Mouse (Mus musculus): Measurements from ENCODE around the gene Stk32b.

The Stk32b gene

DNA sequence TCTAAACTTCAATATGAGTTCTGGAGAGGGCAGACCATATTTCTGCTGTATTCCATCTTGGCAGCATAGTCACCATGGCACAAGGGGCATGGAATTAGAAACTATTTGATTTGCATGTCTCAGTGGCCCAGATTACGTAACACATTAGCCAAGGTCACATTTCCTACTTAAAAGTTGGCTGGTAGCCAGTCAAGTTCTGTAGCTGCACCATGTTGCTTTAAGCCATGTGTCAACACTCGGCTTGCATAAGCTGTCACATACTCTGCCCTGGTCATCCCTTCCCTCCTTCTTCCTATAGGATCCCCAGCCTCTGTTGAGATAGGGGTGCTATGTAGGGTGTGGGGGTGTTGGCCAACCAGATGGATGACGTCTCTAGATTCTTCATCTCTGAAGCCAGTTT is 196.5 kb downstream of the Stk32b start:
- DNase-seq (ENCODE audit: low read depth), result no peak

DNA sequence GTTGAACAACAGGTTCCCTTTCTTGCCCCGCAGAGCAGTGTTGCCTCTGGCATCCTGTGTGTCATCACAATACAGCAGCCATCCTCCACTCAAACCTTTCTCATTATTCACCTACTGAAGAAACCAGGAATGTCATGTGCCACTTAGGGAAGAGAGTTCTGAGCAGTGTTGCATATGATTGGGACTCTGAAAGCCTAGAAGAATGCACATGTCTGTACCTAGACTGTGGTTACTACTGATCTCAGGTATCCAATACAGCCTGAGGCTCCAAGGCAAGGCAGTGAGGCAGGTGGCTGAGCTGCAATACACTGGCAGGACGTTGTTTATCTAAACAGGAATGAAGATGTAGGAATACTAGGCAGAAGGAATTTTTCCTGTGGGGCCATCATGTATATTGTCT is 204.5 kb downstream of the Stk32b start:
- no peak for DNase-seq (ENCODE audit: low read depth)

DNA sequence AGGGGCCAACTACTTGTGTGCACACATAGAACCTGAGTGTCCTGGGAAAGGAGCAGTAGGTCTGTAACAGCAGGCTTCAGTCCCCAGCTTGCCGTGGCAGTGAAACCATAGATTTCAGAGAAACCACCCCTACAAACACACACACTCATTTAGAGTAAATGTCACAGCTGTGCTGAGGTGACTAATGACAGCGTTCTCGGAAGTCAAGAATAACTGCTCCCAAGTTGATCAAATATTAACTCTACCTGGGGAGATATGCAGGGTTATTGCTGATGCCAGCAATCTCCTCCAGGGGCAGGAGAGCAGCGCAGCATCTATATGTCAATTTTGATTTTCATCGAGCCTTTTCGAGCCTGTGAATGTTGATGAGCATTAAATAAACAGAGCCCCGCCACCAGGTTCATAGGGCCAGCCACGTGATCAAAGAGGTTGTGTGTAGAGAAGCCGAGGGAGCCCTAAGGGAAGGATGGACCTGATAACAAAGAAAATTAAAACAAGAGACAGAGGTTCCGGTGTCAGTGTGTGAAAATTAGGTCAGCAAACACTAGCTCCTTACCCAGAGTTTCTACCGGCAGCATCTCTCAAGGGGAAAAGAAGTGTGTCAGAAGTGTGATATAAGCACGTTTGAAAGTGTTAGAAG is 210.0 kb downstream of the Stk32b start:
- no peak for DNase-seq (ENCODE audit: low read depth)

DNA sequence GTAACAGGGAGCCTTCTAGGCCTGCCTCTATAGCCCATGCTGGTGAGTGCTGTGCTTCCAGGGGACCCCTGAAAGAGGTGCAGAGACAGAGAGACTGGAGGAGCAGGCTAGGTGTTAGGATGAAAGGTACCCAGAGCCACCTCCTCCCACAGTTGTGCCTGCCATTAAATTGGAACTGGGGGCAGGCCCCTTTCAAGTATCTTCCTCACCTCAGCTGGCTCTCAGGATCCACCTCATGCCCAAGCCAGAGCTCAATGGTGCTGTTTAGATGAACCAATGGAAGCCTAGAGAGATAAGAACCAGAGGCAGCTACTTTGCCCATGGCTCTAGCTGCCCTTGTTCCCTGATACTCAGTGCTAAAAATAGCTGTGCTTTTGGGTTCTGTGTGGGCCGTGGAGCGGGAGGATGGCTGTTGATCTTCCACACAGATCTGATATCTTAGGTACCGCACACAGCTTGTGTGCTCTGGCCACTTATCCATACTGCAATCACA is 221.9 kb downstream of the Stk32b start:
- DNase-seq (ENCODE audit: low read depth), result no peak

DNA sequence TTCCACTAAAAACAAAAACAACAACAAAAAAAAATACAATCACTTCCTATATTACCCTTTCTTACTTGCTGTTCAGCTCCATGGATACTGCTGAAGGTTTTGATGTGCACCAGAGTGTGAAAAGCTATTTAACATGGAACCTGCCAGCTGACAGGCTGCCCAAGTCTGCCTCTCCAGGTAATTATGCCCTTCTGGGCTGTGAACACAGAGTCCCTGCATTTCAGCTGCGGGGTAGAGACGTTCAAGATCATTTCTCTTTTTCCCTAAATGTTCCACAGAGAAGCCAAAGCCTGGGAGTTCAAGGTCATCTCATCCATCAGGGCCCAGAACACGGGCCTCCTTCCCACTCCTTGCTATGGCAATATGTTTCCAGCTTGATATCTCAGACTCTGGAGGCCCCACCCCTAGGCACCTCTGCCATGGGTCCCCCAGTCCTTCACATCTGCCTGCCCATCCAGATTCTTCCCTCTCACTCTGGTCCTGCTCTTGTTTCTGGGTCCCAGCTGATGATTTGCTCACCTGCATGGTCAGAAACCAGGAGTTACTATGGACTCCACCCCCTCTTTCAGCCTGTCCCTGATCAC is 244.9 kb downstream of the Stk32b start:
- no peak for DNase-seq (ENCODE audit: low read depth)

DNA sequence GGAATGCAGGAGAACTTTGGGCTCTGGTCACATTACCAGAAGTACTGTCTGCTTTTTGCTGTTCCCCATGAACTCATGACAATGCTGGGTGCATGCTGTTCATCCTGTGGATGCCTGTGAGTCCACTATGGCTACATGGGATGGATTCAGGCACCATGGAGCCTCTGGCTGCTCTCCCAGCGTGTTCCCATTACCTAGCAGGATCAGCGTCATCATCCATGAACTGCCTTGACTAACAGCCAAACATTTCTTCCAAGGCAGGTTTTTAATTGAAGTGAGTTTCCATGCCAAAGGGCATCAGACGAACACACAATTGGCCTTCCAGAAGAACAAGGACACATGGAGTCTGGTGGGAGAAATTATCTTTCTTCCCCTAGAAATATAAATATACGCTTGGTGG is 245.4 kb downstream of the Stk32b start:
- no peak for DNase-seq (ENCODE audit: low read depth)

DNA sequence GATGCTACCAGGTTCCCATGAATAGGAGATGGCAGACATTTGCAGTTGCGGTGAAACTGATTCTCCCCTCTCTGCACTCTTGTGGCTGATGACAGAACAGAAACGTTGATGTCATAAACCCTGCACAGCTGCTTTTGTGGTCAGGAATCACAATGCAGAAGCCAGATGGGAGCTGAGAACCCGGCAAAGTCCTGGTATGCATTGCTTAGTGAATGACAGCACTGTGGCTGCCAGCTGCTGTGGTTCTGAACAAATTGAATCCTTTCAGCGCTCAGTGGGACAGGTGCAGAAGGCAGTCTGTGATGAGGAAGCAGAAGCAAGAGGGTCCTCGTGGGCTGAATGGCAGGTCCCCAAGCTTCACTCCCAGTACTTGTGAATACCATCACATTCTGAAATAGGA is 247.9 kb downstream of the Stk32b start:
- no peak for DNase-seq (ENCODE audit: low read depth)

DNA sequence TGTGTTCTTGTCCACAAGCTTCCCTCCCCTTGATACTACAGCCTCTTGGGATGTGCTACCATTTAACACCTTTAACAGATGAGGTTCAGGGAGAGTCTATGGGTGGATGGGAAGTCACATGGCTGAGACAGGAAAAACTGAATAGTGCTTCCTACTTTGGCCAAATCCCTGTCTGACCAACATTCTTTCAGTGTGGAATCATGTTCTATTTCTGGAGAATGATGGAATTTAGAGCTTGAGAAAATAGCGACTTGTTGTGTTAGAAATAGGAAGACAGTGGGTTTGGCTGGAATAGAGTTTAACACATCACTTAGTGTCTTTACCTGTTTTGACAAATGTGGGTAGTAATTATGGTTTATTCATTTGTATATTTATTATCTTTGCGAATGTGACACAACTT is 249.3 kb downstream of the Stk32b start:
- DNase-seq (ENCODE audit: low read depth), result peak; percentile 65

DNA sequence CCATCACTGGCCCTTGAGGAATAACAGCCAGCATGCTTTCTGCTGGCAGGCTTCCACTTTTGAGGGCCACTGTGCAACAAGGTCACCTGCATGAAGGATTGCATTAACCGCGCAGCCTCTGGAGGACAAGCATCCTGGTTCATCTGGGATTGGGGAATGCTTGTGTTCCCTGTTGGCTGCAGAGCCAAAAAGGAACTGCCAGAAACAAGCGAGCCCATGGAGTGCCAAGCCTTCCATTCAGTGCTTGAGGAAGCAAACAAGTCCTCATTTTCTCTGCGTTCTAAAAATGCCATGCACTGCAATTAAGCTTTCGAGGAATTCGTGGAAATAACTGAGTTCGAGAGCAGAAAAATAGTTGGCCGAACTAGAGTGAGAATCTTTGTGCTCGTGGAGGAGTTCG is 251.5 kb downstream of the Stk32b start:
- DNase-seq (ENCODE audit: low read depth), result no peak

DNA sequence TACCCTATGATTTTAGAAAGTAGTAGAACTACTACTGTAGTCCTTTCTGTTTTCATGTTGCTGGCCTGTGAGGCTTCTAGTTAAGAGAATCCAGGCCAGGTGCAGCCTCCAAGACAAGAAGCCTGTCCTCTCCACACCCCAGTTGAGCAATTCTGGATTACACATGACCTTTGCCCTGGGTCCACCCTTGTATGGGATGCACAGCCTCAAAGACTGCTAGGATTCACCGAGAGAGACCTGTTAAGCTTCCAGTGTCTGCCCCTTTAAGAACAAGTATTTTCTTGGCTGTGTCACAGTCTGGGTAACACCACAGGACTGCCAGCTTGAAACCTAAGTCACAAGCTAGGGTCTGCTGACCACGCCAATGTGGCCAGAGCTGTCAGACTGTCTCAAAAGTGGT is 258.7 kb downstream of the Stk32b start:
- DNase-seq (ENCODE audit: low read depth), result no peak

DNA sequence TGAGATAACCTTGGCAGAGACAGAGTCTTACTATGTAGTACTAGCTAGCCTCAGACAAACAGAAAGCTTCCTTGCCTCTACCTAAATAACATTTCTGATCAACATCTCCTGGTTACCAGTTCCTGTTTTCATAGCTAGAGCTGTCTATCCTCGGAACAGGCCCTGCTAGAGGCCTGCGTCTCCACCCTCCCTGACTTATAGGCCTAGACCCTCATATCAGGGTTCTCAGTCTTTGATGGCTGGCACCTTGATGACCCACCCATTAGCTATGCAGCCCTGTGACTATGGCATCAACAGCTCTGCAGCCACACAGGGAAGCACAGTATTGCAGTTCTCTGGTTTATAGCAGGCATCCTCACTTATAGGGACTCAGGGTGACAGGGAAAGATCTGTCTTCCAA is 259.1 kb downstream of the Stk32b start:
- DNase-seq (ENCODE audit: low read depth), result no peak

DNA sequence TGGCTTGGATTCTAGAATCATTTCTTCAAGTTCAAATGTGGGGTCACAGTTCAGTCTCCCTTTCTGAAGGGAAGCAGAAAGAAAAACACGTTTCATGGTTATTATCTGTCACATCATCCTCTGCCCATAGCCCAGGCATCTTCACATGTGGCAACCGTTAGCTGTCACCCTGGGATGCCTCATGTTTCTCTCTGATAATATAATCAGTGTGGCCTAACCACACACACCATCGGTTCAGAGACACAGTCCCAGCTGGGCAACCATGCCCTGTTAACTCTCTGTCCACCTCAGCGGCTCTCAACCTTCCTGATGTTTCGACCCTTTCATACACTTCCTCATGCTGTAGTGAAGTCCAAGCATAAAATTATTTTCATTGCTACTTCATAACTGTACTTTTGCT is 259.8 kb downstream of the Stk32b start:
- no peak for DNase-seq (ENCODE audit: low read depth)

DNA sequence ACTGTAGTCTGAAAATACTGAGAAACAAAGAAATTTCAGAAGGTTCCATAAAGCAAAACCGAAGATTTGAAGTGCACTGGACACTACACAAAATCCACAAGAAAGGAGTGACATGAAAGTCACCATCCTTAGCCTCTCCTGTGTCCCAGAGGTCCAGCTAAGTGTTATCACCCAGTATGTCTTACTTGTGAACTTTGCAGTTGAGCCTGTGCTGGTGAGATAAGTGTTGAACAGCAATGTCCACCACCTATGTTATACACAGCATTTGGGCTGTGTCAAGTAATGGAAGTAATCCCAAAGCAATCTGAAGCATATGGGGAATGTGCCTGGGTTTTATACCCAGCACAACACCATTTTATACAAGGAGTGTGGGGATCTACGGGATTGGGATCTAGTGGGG is 260.4 kb downstream of the Stk32b start:
- DNase-seq (ENCODE audit: low read depth), result no peak

DNA sequence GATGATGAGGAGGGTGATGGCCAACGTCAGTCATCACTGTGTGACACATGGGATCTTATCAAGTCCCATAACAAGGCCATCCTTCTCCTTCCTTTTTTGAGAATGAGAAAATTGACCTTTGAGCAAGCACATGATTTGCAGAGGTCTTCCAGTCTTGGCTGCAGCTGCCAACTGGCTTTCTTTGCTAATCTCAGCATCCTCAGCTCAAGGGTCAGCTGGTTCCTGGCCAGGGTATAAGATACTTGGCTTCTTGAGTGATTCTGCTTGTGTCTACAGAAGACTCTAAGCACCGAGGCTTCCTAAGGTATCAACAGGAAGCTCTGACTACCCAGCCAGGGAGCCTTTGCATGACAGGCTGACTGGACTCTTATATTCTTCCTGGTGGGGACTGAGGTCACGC is 269.4 kb downstream of the Stk32b start:
- DNase-seq (ENCODE audit: low read depth), result no peak

DNA sequence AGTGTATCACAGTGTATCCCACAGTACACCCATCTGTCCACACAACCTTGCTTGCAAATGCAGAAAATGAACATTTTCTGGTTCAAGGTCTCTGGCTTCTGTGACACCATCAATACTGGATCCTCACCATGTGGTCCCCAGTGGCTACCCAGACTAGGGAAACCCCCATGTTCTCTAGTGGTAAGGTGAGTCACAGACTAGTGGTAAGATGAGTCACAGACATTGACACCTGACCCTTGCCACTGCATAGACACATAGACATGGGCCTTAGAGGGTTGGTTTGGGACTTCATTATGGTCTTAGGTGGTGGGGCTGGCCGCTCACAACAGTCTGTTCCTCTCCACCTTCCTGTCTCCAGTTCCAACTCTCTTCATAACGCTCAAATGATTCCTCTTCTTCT is 274.2 kb downstream of the Stk32b start:
- DNase-seq (ENCODE audit: low read depth), result no peak

DNA sequence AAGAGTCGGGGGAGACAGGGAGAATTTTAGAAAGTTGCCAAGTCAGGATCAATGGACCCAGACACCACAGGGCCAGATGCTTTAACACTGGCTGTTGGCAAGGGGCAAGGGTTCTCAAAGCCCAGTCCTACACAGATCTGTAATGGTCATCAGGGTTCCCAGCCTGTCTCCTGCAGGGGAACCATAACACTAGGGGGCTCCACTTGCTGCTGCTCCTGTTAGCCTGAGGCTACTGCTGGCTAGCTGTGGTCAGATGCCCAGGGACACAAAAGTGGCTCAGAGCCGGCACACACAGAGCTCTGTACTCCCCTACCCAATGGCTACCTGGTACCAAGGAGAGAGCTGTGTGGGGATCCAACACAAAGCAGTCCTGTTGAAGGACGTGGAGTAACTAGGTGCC is 281.6 kb downstream of the Stk32b start:
- DNase-seq (ENCODE audit: low read depth), result peak; percentile 6

DNA sequence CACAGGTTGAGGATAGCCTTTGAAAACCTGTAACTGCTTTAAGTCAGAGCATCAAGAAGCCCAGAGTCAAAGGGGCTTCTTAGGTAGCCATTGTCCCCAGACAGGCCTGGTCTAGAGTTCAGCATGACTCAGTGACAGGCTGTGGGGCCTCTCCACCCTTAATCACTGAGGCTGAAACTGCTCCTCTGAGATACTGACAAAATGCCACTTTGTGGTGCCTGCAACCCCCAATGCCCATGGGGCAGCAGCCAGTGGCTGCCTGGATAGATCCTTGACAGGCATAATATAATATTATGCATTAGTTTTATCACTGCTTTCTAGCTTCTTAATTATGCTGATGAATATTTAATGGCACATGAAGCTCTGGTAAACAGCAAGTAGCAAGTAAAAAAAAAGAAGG is 289.8 kb downstream of the Stk32b start:
- DNase-seq (ENCODE audit: low read depth), result no peak

DNA sequence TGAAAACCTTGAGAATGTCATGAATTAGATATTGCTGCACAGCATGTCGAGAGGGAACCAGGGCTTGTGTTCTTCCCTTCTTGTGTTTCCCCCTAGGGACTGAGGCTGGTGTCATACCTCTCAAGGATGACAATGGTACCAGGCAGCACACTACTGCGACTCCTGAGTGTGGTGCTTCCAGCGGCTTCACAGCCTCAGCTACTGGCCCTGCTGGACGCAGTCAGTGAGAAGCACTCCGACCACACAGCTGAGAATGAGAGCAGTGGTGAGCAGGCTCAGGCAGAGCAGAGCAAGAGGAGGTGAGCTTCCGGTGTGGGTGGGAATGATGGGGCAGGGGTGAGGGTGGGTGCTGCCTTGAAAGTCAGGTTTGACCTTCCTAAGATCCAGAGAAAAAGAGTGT is 297.9 kb downstream of the Stk32b start:
- DNase-seq (ENCODE audit: low read depth), result no peak

Data from NIH3T3 (cell line).